ENCODE assay signal across 18 mouse cellular contexts in genomic region chr3:53151081-53151480, GRCm38 (mm10).
DNase-seq lines count a peak whose midpoint lies in the region; ATAC-seq and TF ChIP-seq lines count a peak whose summit lies in the region.
"Had no signal": no experiment of that assay in that cellular context is flagged by ENCODE, and none has a peak within 500 bp of the region (broad histone marks: within the 10 kb centered on the region; RNA-seq: fewer than 3 reads in every experiment).

No protein-coding gene starts in this region.

- no peak overlapping the region for H3K4me3 ChIP-seq in lung, embryonic 16.5 days (ENCODE audit: low read length)
- H3K4me3 ChIP-seq in lung, adult 2 months (replicated peaks; ENCODE audit: extremely low read depth, low read depth, low read length): no peak overlapping the region
- H3K4me3 ChIP-seq in kidney, embryonic 15.5 days (replicated peaks): no peak overlapping the region
- H3K4me3 ChIP-seq: embryonic facial prominence, embryonic 15.5 days; erythroblast, embryonic 14.5 days; forebrain, embryonic 15.5 days; heart, embryonic 13.5 days; hindbrain, embryonic 15.5 days had no signal

- H3K4me1 ChIP-seq in lung, embryonic 16.5 days (replicated peaks; ENCODE audit: control insufficient read depth, insufficient read depth, low read length): 0 out of 2 replicates have a peak, but pooled peaks cover 3% of the 10 kb centered on the region
- no peaks in the 10 kb centered on the region; the same call in 1 of the 2 replicates for H3K4me1 ChIP-seq in lung, adult 2 months (ENCODE audit: control insufficient read depth, insufficient read depth, low read length)
- no peaks in the 10 kb centered on the region for H3K4me1 ChIP-seq in kidney, embryonic 15.5 days
- H3K4me1 ChIP-seq: embryonic facial prominence, embryonic 15.5 days; forebrain, embryonic 15.5 days; hindbrain, embryonic 15.5 days had no signal

- no peak for TF ChIP-seq POLR2A in lung, adult 2 months (IDR thresholded peaks at IDR 0.05; ENCODE audit: borderline replicate concordance, extremely low read depth, low read depth, low read length)

- no peak overlapping the region for H3K9ac ChIP-seq in lung, embryonic 16.5 days (ENCODE audit: low read length)
- no peak overlapping the region for H3K9ac ChIP-seq in kidney, embryonic 15.5 days
- H3K9ac ChIP-seq: embryonic facial prominence, embryonic 15.5 days; forebrain, embryonic 15.5 days; heart, embryonic 13.5 days; hindbrain, embryonic 15.5 days had no signal

- no peak for TF ChIP-seq CTCF in lung, adult 2 months (IDR thresholded peaks at IDR 0.05; ENCODE audit: insufficient read depth, low read length)

- DNase-seq in lung, adult 2 months: no peak
- DNase-seq in 3T3-L1 (ENCODE audit: low read depth, low spot score) (peak; percentile 93), NIH3T3 (ENCODE audit: low read depth) (peak; percentile 77)
- DNase-seq in cerebellum, adult 9-10 months: no peak
- DNase-seq: adrenal gland, postnatal 10 days; cerebellum, adult 11 months; cerebellum, adult 9-11 months; embryo, embryonic 11 days; gastrocnemius, postnatal 10 days; heart, postnatal 36 days had no signal

- H3K27me3 ChIP-seq in lung, embryonic 16.5 days (ENCODE audit: control insufficient read depth, insufficient read depth, low read depth, low read length): no peaks in the 10 kb centered on the region
- no peaks in the 10 kb centered on the region for H3K27me3 ChIP-seq in kidney, embryonic 15.5 days
- H3K27me3 ChIP-seq: embryonic facial prominence, embryonic 15.5 days; forebrain, embryonic 15.5 days; heart, embryonic 13.5 days; hindbrain, embryonic 15.5 days had no signal

- no peaks in the 10 kb centered on the region for H3K36me3 ChIP-seq in lung, embryonic 16.5 days (ENCODE audit: control insufficient read depth, insufficient read depth, low read length)
- H3K36me3 ChIP-seq in kidney, embryonic 15.5 days: no peaks in the 10 kb centered on the region
- H3K36me3 ChIP-seq: embryonic facial prominence, embryonic 15.5 days; forebrain, embryonic 15.5 days; hindbrain, embryonic 15.5 days had no signal

- H3K27ac ChIP-seq in lung, embryonic 16.5 days (ENCODE audit: low read length): 0 out of 2 replicates have a peak overlapping the region, but pooled peaks have one; percentile 6
- H3K27ac ChIP-seq in kidney, embryonic 15.5 days: no peak overlapping the region
- H3K27ac ChIP-seq: embryonic facial prominence, embryonic 15.5 days; forebrain, embryonic 15.5 days; heart, embryonic 13.5 days; hindbrain, embryonic 15.5 days had no signal

- WGBS in lung, embryonic 16.5 days: 41% methylated on average over 1 of the region's 1 CpGs
- 25% methylated on average over 1 of the region's 1 CpGs for WGBS in lung, adult 2 months
- WGBS in kidney, embryonic 15.5 days: 48% methylated on average over 1 of the region's 1 CpGs

- no peaks in the 10 kb centered on the region for H3K9me3 ChIP-seq in lung, embryonic 16.5 days (ENCODE audit: control insufficient read depth, low read length)
- H3K9me3 ChIP-seq in kidney, embryonic 15.5 days (replicated peaks): no peaks in the 10 kb centered on the region
- H3K9me3 ChIP-seq: embryonic facial prominence, embryonic 15.5 days; forebrain, embryonic 15.5 days had no signal

- ATAC-seq in lung, embryonic 16.5 days (ENCODE audit: low read depth): no peak
- no peak for ATAC-seq in kidney, embryonic 15.5 days (replicated peaks; ENCODE audit: low FRiP score)
- ATAC-seq: forebrain, embryonic 15.5 days; intestine, embryonic 16.5 days had no signal

- no peak overlapping the region for H3K4me2 ChIP-seq in lung, embryonic 16.5 days (ENCODE audit: low read depth, low read length)
- no peak overlapping the region for H3K4me2 ChIP-seq in kidney, embryonic 15.5 days
- H3K4me2 ChIP-seq: embryonic facial prominence, embryonic 15.5 days; forebrain, embryonic 15.5 days; heart, embryonic 13.5 days; hindbrain, embryonic 15.5 days had no signal

Comparison
In these comparisons a context has a peak if more than half of its experiments do, and no peak if none do; other contexts are left out.
1. DNase-seq: peak in 3T3-L1 (single experiment) and NIH3T3 (single experiment); none in lung, adult 2 months (single experiment) and cerebellum, adult 9-10 months (single experiment).